Mouse (Mus musculus) retina, postnatal 1 day (tissue): ENCODE data around the gene Rbm8a2.
"Not testable (repeated sequence)": the region's sequence is repeated elsewhere in the genome, so short reads cannot be mapped to it uniquely, and the experiment has no call there.

Experiments used
- DNase-seq: peaks from one replicate; pipeline ENCODE4 v3.0.0-alpha.2; 2012

The Rbm8a2 gene

GRCm38 (mm10) chr1:175979014-175979413, at the start of gene Rbm8a2:
Gene Rbm8a2 (minus strand): TSS chr1:175979114.
- not testable (repeated sequence) for DNase-seq

GRCm38 (mm10) chr1:176028397-176028796, 49.5 kb upstream of the Rbm8a2 start:
- no peak for DNase-seq

GRCm38 (mm10) chr1:176024501-176024900, 45.6 kb upstream of the Rbm8a2 start:
- DNase-seq = no peak

GRCm38 (mm10) chr1:176018523-176018922, 39.6 kb upstream of the Rbm8a2 start:
- DNase-seq = no peak

GRCm38 (mm10) chr1:176016076-176016475, 37.2 kb upstream of the Rbm8a2 start:
- no peak for DNase-seq

- DNase-seq = no peak
Measured at GRCm38 (mm10) chr1:176013497-176014268, 34.8 kb upstream of the Rbm8a2 start.

- no peak for DNase-seq
Measured at GRCm38 (mm10) chr1:176011535-176011934, 32.6 kb upstream of the Rbm8a2 start.

- no peak for DNase-seq
Measured at GRCm38 (mm10) chr1:176011072-176011471, 32.2 kb upstream of the Rbm8a2 start.

- no peak for DNase-seq
Measured at GRCm38 (mm10) chr1:176008411-176008810, 29.5 kb upstream of the Rbm8a2 start.

- no peak for DNase-seq
Measured at GRCm38 (mm10) chr1:176000599-176000998, 21.7 kb upstream of the Rbm8a2 start.

GRCm38 (mm10) chr1:175997076-175997651, 18.2 kb upstream of the Rbm8a2 start:
- DNase-seq = peak; percentile 73

GRCm38 (mm10) chr1:175988912-175989311, 10.0 kb upstream of the Rbm8a2 start:
- no peak for DNase-seq

GRCm38 (mm10) chr1:175988448-175988847, 9.5 kb upstream of the Rbm8a2 start:
- DNase-seq = no peak

- no peak for DNase-seq
Measured at GRCm38 (mm10) chr1:175970710-175971109, 8.2 kb downstream of the Rbm8a2 start.

- DNase-seq = no peak
Measured at GRCm38 (mm10) chr1:175967004-175967745, 11.7 kb downstream of the Rbm8a2 start.

- no peak for DNase-seq
Measured at GRCm38 (mm10) chr1:175961786-175962185, 17.1 kb downstream of the Rbm8a2 start.

- no peak for DNase-seq
Measured at GRCm38 (mm10) chr1:175950851-175951250, 28.1 kb downstream of the Rbm8a2 start.

GRCm38 (mm10) chr1:175950421-175950820, 28.5 kb downstream of the Rbm8a2 start:
- DNase-seq = no peak

- DNase-seq = peak; percentile 58
Measured at GRCm38 (mm10) chr1:175946718-175947315, 32.1 kb downstream of the Rbm8a2 start.

- DNase-seq = no peak
Measured at GRCm38 (mm10) chr1:175943168-175943567, 35.7 kb downstream of the Rbm8a2 start.

GRCm38 (mm10) chr1:175938731-175939130, 40.2 kb downstream of the Rbm8a2 start:
- no peak for DNase-seq

GRCm38 (mm10) chr1:175936282-175936737, 42.6 kb downstream of the Rbm8a2 start:
- peak; percentile 90 for DNase-seq

GRCm38 (mm10) chr1:175931391-175931790, 47.5 kb downstream of the Rbm8a2 start:
- no peak for DNase-seq
